Mouse (Mus musculus) testis, adult 2 months (tissue): ENCODE measurements around the gene Aagab.

Experiments used
- CTCF ChIP-seq: fragments of 200-500 bp; IDR thresholded peaks from 2 replicates; pipeline ENCODE4 v1.5.1; 2012; ENCODE audit warnings: low read depth, mild to moderate bottlenecking, inconsistent platforms, low read length, moderate library complexity; ENCODE audit not compliant: control insufficient read depth, insufficient read depth, insufficient replicate concordance
- POLR2A ChIP-seq: fragments of 200-500 bp; IDR thresholded peaks from 2 replicates; pipeline ENCODE4 v1.6.1; 2012; ENCODE audit warnings: low read depth, mild to moderate bottlenecking, inconsistent platforms, low read length, moderate library complexity; ENCODE audit not compliant: control insufficient read depth

- no peak for TF ChIP-seq CTCF
- TF ChIP-seq POLR2A, result no peak
Measured at GRCm38 (mm10) chr9:63687413-63688015, 85.1 kb downstream of the Aagab start.
